Mouse (Mus musculus) heart, postnatal 0 days (tissue): Measurements from ENCODE around the gene Acsl5. TPM values are rescaled to one million over a fixed set of nuclear protein-coding genes. Genes with fewer than 3 reads are reported as not detected.

Source experiments
- ATAC-seq: fragments of 200-750 bp; cut with Nextera tagmentation; 2 replicates; pipeline ENCODE4 v1.8.0; 2017; ENCODE audit warnings: low read depth, moderate number of reproducible peaks, moderate library complexity; ENCODE audit not compliant: insufficient read depth
- DNase-seq: peaks from one replicate; pipeline ENCODE4 v3.0.0-alpha.2; 2016; ENCODE audit warnings: low spot score
- H3K27ac ChIP-seq: fragments of 300-500 bp; sonication (generic); 2 replicates; pipeline ENCODE4 v1.5.1; 2014; ENCODE audit warnings: low read depth, mild to moderate bottlenecking
- H3K27me3 ChIP-seq: fragments of 300-500 bp; sonication (generic); 2 replicates; pipeline ENCODE4 v1.6.1; 2014; ENCODE audit warnings: low read length, mixed read lengths; ENCODE audit not compliant: control insufficient read depth, insufficient read depth
- H3K36me3 ChIP-seq: fragments of 300-500 bp; sonication (generic); replicated peaks from 2 replicates; pipeline ENCODE4 v1.6.1; 2014; ENCODE audit warnings: low read length, mixed read lengths; ENCODE audit not compliant: control insufficient read depth, insufficient read depth
- H3K4me1 ChIP-seq: fragments of 300-500 bp; sonication (generic); 2 replicates; pipeline ENCODE4 v1.6.1; 2014; ENCODE audit warnings: antibody characterized with exemption; ENCODE audit not compliant: control insufficient read depth, insufficient read depth
- H3K4me2 ChIP-seq: fragments of 300-500 bp; sonication (generic); 2 replicates; pipeline ENCODE4 v1.6.1; 2014; ENCODE audit warnings: low read depth, mild to moderate bottlenecking, low read length, moderate library complexity
- H3K4me3 ChIP-seq: fragments of 300-500 bp; sonication (generic); 2 replicates; pipeline ENCODE4 v1.5.1; 2014; ENCODE audit warnings: low read depth, low read length
- H3K9ac ChIP-seq: fragments of 300-500 bp; sonication (generic); replicated peaks from 2 replicates; pipeline ENCODE4 v1.6.1; 2014; ENCODE audit warnings: low read depth, low read length, mixed read lengths
- H3K9me3 ChIP-seq: fragments of 300-500 bp; sonication (generic); replicated peaks from 2 replicates; pipeline ENCODE4 v1.6.1; 2016; ENCODE audit warnings: low read length; ENCODE audit not compliant: control insufficient read depth
- CTCF ChIP-seq: IDR thresholded peaks from 2 replicates; pipeline ENCODE4 v1.5.1; 2016; ENCODE audit warnings: antibody characterized with exemption, control low read depth, low read depth
- EP300 ChIP-seq: IDR thresholded peaks from 2 replicates; pipeline ENCODE4 v1.6.1; 2016; ENCODE audit warnings: antibody characterized with exemption, low read depth
- WGBS: fragments of 180-500 bp; shearing (Covaris S2); extraction: QIAGEN DNeasy Blood & Tissue Kit; methylation state at CpG from one replicate; pipeline ENCODE4 v1.1.7; 2014; 5-methylcytosine and 5-hydroxymethylcytosine counted together
- polyA plus RNA-seq: library from polyadenylated mRNA; unstranded; fragments of >200 nt; fragmentation: Nextera tagmentation; extraction: Ambion mirVana; gene quantifications from 2 replicates; pipeline ENCODE4 v1.2.1, GENCODE M21; 2015
- total RNA-seq: library from RNA; depleted of rRNA; stranded (reverse); fragments of >200 nt; gene quantifications from 2 replicates; pipeline ENCODE4 v1.2.3, GENCODE M21; 2014; ENCODE audit warnings: low replicate concordance

Acsl5 gene
- total and polyA plus RNA-seq, 2 experiments from 2014 or later = 15.8 to 28.1 TPM

- DNase-seq (no peak), ATAC-seq (no peak)
- Histone ChIP-seq H3K36me3 (no peaks in the 10 kb centered on the region), H3K27me3 (no peaks in the 10 kb centered on the region), H3K27ac (no peak overlapping the region), H3K4me3 (no peak overlapping the region), H3K4me2 (no peak overlapping the region), H3K4me1 (no peaks in the 10 kb centered on the region), H3K9ac (no peak overlapping the region), H3K9me3 (no peaks in the 10 kb centered on the region)
- WGBS = 55% methylated on average over 12 of the region's 12 CpGs
- TF ChIP-seq CTCF (no peak), EP300 (no peak)
Measured at GRCm38 (mm10) chr19:55260389-55261184, 8.8 kb downstream of the Acsl5 start.

GRCm38 (mm10) chr19:55265269-55265668 is 13.5 kb downstream of the Acsl5 start:
- peaks cover 8% of the 10 kb centered on the region; the same call in 1 of the 2 replicates for H3K36me3 ChIP-seq
- DNase-seq (no peak), ATAC-seq (no peak)
- no peak overlapping the region for H3K4me2 ChIP-seq
- no peaks in the 10 kb centered on the region for H3K4me1 ChIP-seq
- H3K4me3 ChIP-seq = no peak overlapping the region
- no peaks in the 10 kb centered on the region for H3K27me3 ChIP-seq
- H3K27ac ChIP-seq = no peak overlapping the region
- WGBS = 65% methylated on average over 3 of the region's 3 CpGs
- no peaks in the 10 kb centered on the region for H3K9me3 ChIP-seq
- TF ChIP-seq CTCF (no peak), EP300 (no peak)
- no peak overlapping the region for H3K9ac ChIP-seq

GRCm38 (mm10) chr19:55266786-55267185 is 15.0 kb downstream of the Acsl5 start:
- no peak for ATAC-seq

GRCm38 (mm10) chr19:55268150-55268549 is 16.4 kb downstream of the Acsl5 start:
- no peak overlapping the region for H3K4me2 ChIP-seq
- no peak overlapping the region for H3K27ac ChIP-seq
- H3K9me3 ChIP-seq = no peaks in the 10 kb centered on the region
- peaks cover 11% of the 10 kb centered on the region; the same call in 1 of the 2 replicates for H3K36me3 ChIP-seq
- H3K9ac ChIP-seq = no peak overlapping the region
- no peaks in the 10 kb centered on the region for H3K27me3 ChIP-seq
- DNase-seq (no peak), ATAC-seq (no peak)
- 60% methylated on average over 3 of the region's 3 CpGs for WGBS
- H3K4me3 ChIP-seq = no peak overlapping the region
- H3K4me1 ChIP-seq = no peaks in the 10 kb centered on the region
- TF ChIP-seq CTCF = no peak
- no peak for TF ChIP-seq EP300

More at GRCm38 (mm10) chr19:55266786-55267185, 15.0 kb downstream of the Acsl5 start:
- no peaks in the 10 kb centered on the region for H3K4me1 ChIP-seq
- H3K9ac ChIP-seq = no peak overlapping the region
- H3K36me3 ChIP-seq = peaks cover 8% of the 10 kb centered on the region; the same call in 1 of the 2 replicates
- H3K27ac ChIP-seq = no peak overlapping the region
- H3K4me3 ChIP-seq = no peak overlapping the region
- no peak overlapping the region for H3K4me2 ChIP-seq
- TF ChIP-seq EP300 = no peak
- no peak for DNase-seq
- no peaks in the 10 kb centered on the region for H3K9me3 ChIP-seq
- WGBS = 81% methylated on average over 3 of the region's 3 CpGs
- H3K27me3 ChIP-seq = no peaks in the 10 kb centered on the region

- Histone ChIP-seq H3K27me3 (no peaks in the 10 kb centered on the region), H3K27ac (no peak overlapping the region), H3K4me2 (no peak overlapping the region), H3K9ac (no peak overlapping the region), H3K36me3 (peaks cover 16% of the 10 kb centered on the region; the same call in 1 of the 2 replicates), H3K9me3 (no peaks in the 10 kb centered on the region), H3K4me3 (no peak overlapping the region), H3K4me1 (no peaks in the 10 kb centered on the region)
- ATAC-seq = no peak
- DNase-seq = no peak
- 72% methylated on average over 5 of the region's 5 CpGs for WGBS
- TF ChIP-seq CTCF (no peak), EP300 (no peak)
Measured at GRCm38 (mm10) chr19:55269051-55269450, 17.3 kb downstream of the Acsl5 start.
